Mouse (Mus musculus) urinary bladder, adult 18-20 months (tissue): Measurements from ENCODE around the gene Hist1h4k.
"Not testable (repeated sequence)": the region's sequence is repeated elsewhere in the genome, so short reads cannot be mapped to it uniquely, and the experiment has no call there.

Experiments
- DNase-seq, 2 experiments: peaks; one replicate each; pipeline ENCODE4 v3.0.0; 2022; ENCODE audit warnings: low spot score in 2 of 2, mixed read lengths in 2 of 2

The Hist1h4k gene

GRCm38 (mm10) chr13:21718381-21719080 is 31.8 kb downstream of the Hist1h4k start:
- DNase-seq = no peak

- peak; percentile 45 to 64 for DNase-seq
Measured at GRCm38 (mm10) chr13:21717397-21718357, 32.6 kb downstream of the Hist1h4k start, which contains the start of gene Hist1h3h. Gene Hist1h3h (plus strand): TSS chr13:21717659.

GRCm38 (mm10) chr13:21716540-21717391 is 33.5 kb downstream of the Hist1h4k start:
- not testable (repeated sequence) for DNase-seq

GRCm38 (mm10) chr13:21715864-21716539 is 34.3 kb downstream of the Hist1h4k start, which contains the start of the genes Hist1h2bl and Hist1h2ai:
Gene Hist1h2bl (minus strand): TSS chr13:21716143.
Gene Hist1h2ai (plus strand): TSS chr13:21716422.
- DNase-seq = peak; percentile 63 to 70

- no peak for DNase-seq
Measured at GRCm38 (mm10) chr13:21715131-21715863, 35.0 kb downstream of the Hist1h4k start.

- DNase-seq = peak in 1 of 2 experiments; percentile 28
Measured at GRCm38 (mm10) chr13:21714725-21715124, 35.6 kb downstream of the Hist1h4k start.

GRCm38 (mm10) chr13:21711698-21712097 is 38.6 kb downstream of the Hist1h4k start:
- DNase-seq = no peak

- DNase-seq = peak; percentile 70 to 77
Measured at GRCm38 (mm10) chr13:21710821-21711525, 39.3 kb downstream of the Hist1h4k start.

GRCm38 (mm10) chr13:21710031-21710711 is 40.1 kb downstream of the Hist1h4k start:
- peak; percentile 77 to 80 for DNase-seq

- DNase-seq = no peak
Measured at GRCm38 (mm10) chr13:21706669-21707068, 43.6 kb downstream of the Hist1h4k start.
